Mouse (Mus musculus) liver, postnatal 0 days (tissue): ENCODE measurements at regions not wholly inside any gene's neighbourhood (a gene's known extent, or its start where the extent isn't known, plus 50 kb on each side); places are given as distances from the start of the nearest gene placed in this dataset.

Source experiments
- CTCF ChIP-seq: sonication (generic); IDR thresholded peaks from 2 replicates; pipeline ENCODE4 v1.5.1; 2016; ENCODE audit warnings: antibody characterized with exemption, low read depth
- EP300 ChIP-seq: IDR thresholded peaks from 2 replicates; pipeline ENCODE4 v1.6.1; 2016; ENCODE audit warnings: antibody characterized with exemption, low read depth, mild to moderate bottlenecking

GRCm38 (mm10) chr1:179867493-179867892 lies 64.0 kb upstream of the Ahctf1 start:
- TF ChIP-seq EP300 (no peak), CTCF (no peak)
